Mouse (Mus musculus) E14TG2a.4 (cell line): ENCODE measurements around the gene Chst11.

ENCODE experiments used
- CTCF ChIP-seq: conservative IDR thresholded peaks from 2 replicates; pipeline ENCODE4 v1.5.1; 2014; ENCODE audit warnings: low read length
- POU5F1 ChIP-seq: IDR thresholded peaks from 2 replicates; pipeline ENCODE4 v1.6.1; 2014; ENCODE audit warnings: low read length, borderline replicate concordance

DNA sequence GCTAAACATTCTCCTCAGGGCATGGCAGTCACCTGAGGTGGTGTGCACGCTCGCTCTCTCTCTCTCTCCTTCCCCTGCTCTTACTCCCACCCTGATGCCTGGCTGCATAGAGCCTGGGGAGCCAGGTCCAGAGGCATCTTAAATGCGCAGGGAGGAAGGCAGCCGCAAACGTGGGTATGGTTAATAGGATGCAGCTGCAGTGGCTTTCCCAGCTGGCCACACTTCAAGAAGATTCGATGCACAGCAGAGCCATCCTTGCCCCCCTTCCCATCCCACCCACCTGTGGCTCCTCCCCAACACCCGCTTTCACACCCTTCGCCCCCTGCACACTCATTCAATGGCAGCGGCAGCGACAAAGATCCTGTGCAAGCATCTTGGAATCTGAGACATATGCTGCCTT, 95.6 kb downstream of the Chst11 start:
- TF ChIP-seq CTCF (no peak), POU5F1 (no peak)
